Mouse (Mus musculus) kidney, adult 2 months (tissue): ENCODE data around the gene Smim12.

Experiments used
- CTCF ChIP-seq: fragments of 200-500 bp; conservative IDR thresholded peaks from 2 replicates; pipeline ENCODE4 v1.5.1; 2011; ENCODE audit warnings: low read depth, mild to moderate bottlenecking, control low read depth, low read length, moderate library complexity, mixed read lengths; ENCODE audit not compliant: insufficient read depth, insufficient read length
- POLR2A ChIP-seq: fragments of 200-500 bp; IDR thresholded peaks from one replicate; pipeline ENCODE4 v1.6.1; 2011; ENCODE audit warnings: low read depth, low read length, control low read depth

DNA sequence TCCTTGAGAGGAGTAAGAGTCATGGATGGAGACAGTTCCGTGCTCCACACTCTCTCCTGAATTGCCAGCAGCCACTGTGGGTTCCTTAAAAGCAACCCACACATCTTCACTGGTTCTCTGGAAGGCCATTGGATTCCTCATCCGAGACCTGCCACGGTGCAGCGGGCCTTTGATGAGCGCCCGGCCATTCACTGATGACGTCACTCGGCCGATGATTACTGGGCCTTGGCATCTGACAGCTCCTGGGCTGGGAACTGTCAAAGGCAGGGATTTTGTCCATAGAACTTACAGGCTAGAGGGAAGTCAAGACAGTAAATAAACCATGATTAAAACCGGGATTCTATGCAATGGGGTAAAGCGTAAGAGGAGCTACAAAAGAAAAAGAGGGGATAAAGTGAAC lies 26.5 kb upstream of the Smim12 start:
- no peak for TF ChIP-seq CTCF
- no peak for TF ChIP-seq POLR2A
